Mouse (Mus musculus) mouse embryonic stem cell (cell line): Measurements from ENCODE around the gene Tmem176a.
"Not testable (repeated sequence)": the region's sequence is repeated elsewhere in the genome, so short reads cannot be mapped to it uniquely, and the experiment has no call there.

Experiments
- in situ Hi-C, 2 experiments: fragments of 300-500 bp; cut with MboI; formaldehyde crosslinking; loops; 1 replicate in 1 of 2; 3 replicates in 1 of 2; pipeline ENCODE4 v1.14.3; 2019 to 2020; ENCODE audit warnings: low sequenced_read_pairs in 2 of 2, low pct_unique_long_range_greater_than_20kb in 1 of 2, mixed read lengths in 1 of 2; ENCODE audit not compliant: unreplicated experiment in 1 of 2

Tmem176a gene

GRCm38 (mm10) chr6:48838321-48839080 is 2.2 kb upstream of the Tmem176a start:
- in situ Hi-C loops = no loop called here

GRCm38 (mm10) chr6:48840973-48841625 is 380 bp downstream of the Tmem176a start, which contains the start of gene Tmem176b:
Gene Tmem176b, minus strand, starts transcription at chr6:48841496.
- in situ Hi-C loops = no loop called here

GRCm38 (mm10) chr6:48842111-48842842 is 1.6 kb downstream of the Tmem176a start:
- in situ Hi-C loops = no loop called here

- in situ Hi-C loops = no loop called here
Measured at GRCm38 (mm10) chr6:48845086-48845485, 4.4 kb downstream of the Tmem176a start.

- in situ Hi-C loops = no loop called here
Measured at GRCm38 (mm10) chr6:48851820-48852491, 11.2 kb downstream of the Tmem176a start.

GRCm38 (mm10) chr6:48854155-48854554 is 13.4 kb downstream of the Tmem176a start:
- in situ Hi-C loops = no loop called here

GRCm38 (mm10) chr6:48857613-48858302 is 17.0 kb downstream of the Tmem176a start:
- in situ Hi-C loops = no loop called here

- in situ Hi-C loops = no loop called here
Measured at GRCm38 (mm10) chr6:48860130-48860815, 19.6 kb downstream of the Tmem176a start.

GRCm38 (mm10) chr6:48860851-48861250 is 20.1 kb downstream of the Tmem176a start:
- in situ Hi-C loops = no loop called here

GRCm38 (mm10) chr6:48861616-48862280 is 21.0 kb downstream of the Tmem176a start:
- in situ Hi-C loops = no loop called here

GRCm38 (mm10) chr6:48862816-48863215 is 22.1 kb downstream of the Tmem176a start:
- in situ Hi-C loops = no loop called here

GRCm38 (mm10) chr6:48863488-48863887 is 22.8 kb downstream of the Tmem176a start:
- in situ Hi-C loops = no loop called here

GRCm38 (mm10) chr6:48864181-48864580 is 23.5 kb downstream of the Tmem176a start:
- in situ Hi-C loops = no loop called here

GRCm38 (mm10) chr6:48864723-48865122 is 24.0 kb downstream of the Tmem176a start:
- in situ Hi-C loops = no loop called here

GRCm38 (mm10) chr6:48865152-48865745 is 24.5 kb downstream of the Tmem176a start:
- in situ Hi-C loops = no loop called here

GRCm38 (mm10) chr6:48866355-48866950 is 25.7 kb downstream of the Tmem176a start:
- in situ Hi-C loops = not testable (repeated sequence)
